Mouse (Mus musculus): ENCODE data around the gene Pnpla2.
"Not testable (repeated sequence)": the region's sequence is repeated elsewhere in the genome, so short reads cannot be mapped to it uniquely, and the experiment has no call there.

Pnpla2 gene

GRCm38 (mm10) chr7:141454967-141455551 lies at the start of gene Pnpla2:
Gene Pnpla2 (plus strand): TSS chr7:141455198.
- DNase-seq (ENCODE audit: extremely low read depth, low read depth): peak; percentile 74

- no peak for DNase-seq (ENCODE audit: extremely low read depth, low read depth)
Measured at GRCm38 (mm10) chr7:141405466-141405865, 49.5 kb upstream of the Pnpla2 start.

GRCm38 (mm10) chr7:141407670-141408069 lies 47.3 kb upstream of the Pnpla2 start:
- not testable (repeated sequence) for DNase-seq (ENCODE audit: extremely low read depth, low read depth)

GRCm38 (mm10) chr7:141408833-141409232 lies 46.2 kb upstream of the Pnpla2 start:
- no peak for DNase-seq (ENCODE audit: extremely low read depth, low read depth)

- DNase-seq (ENCODE audit: extremely low read depth, low read depth): no peak
Measured at GRCm38 (mm10) chr7:141410631-141411030, 44.4 kb upstream of the Pnpla2 start.

GRCm38 (mm10) chr7:141411667-141412066 lies 43.3 kb upstream of the Pnpla2 start:
- no peak for DNase-seq (ENCODE audit: extremely low read depth, low read depth)

- no peak for DNase-seq (ENCODE audit: extremely low read depth, low read depth)
Measured at GRCm38 (mm10) chr7:141413331-141413730, 41.7 kb upstream of the Pnpla2 start.

GRCm38 (mm10) chr7:141413809-141414584 lies 41.0 kb upstream of the Pnpla2 start, which contains the start of gene Gatd1:
Gene Gatd1 (minus strand): TSS chr7:141414136.
- DNase-seq (ENCODE audit: extremely low read depth, low read depth): peak; percentile 80

GRCm38 (mm10) chr7:141416144-141416841 lies 38.7 kb upstream of the Pnpla2 start:
- DNase-seq (ENCODE audit: extremely low read depth, low read depth): no peak

GRCm38 (mm10) chr7:141417731-141418681 lies 37.0 kb upstream of the Pnpla2 start:
- DNase-seq (ENCODE audit: extremely low read depth, low read depth): no peak

- DNase-seq (ENCODE audit: extremely low read depth, low read depth): peak; percentile 66
Measured at GRCm38 (mm10) chr7:141418970-141419369, 36.0 kb upstream of the Pnpla2 start.

GRCm38 (mm10) chr7:141420030-141420702 lies 34.8 kb upstream of the Pnpla2 start:
- no peak for DNase-seq (ENCODE audit: extremely low read depth, low read depth)

GRCm38 (mm10) chr7:141423811-141424210 lies 31.2 kb upstream of the Pnpla2 start:
- no peak for DNase-seq (ENCODE audit: extremely low read depth, low read depth)

- DNase-seq (ENCODE audit: extremely low read depth, low read depth): no peak
Measured at GRCm38 (mm10) chr7:141426948-141427730, 27.9 kb upstream of the Pnpla2 start.

GRCm38 (mm10) chr7:141428701-141429100 lies 26.3 kb upstream of the Pnpla2 start:
- no peak for DNase-seq (ENCODE audit: extremely low read depth, low read depth)

GRCm38 (mm10) chr7:141429310-141429709 lies 25.7 kb upstream of the Pnpla2 start, which contains the start of gene Cend1:
Gene Cend1 (minus strand): TSS chr7:141429491.
- DNase-seq (ENCODE audit: extremely low read depth, low read depth): no peak

- DNase-seq (ENCODE audit: extremely low read depth, low read depth): no peak
Measured at GRCm38 (mm10) chr7:141429840-141430584, 25.0 kb upstream of the Pnpla2 start.

- no peak for DNase-seq (ENCODE audit: extremely low read depth, low read depth)
Measured at GRCm38 (mm10) chr7:141430585-141431240, 24.3 kb upstream of the Pnpla2 start.
